Mouse (Mus musculus) megakaryocyte, embryonic 14.5 days (primary cell): ENCODE measurements around the gene Gm20388. TPM values are rescaled to one million over a fixed set of nuclear protein-coding genes. Genes with fewer than 3 reads are reported as not detected.

Source experiments
- H3K27me3 ChIP-seq: replicated peaks from 2 replicates; pipeline ENCODE3; 2012; ENCODE audit warnings: inconsistent platforms
- H3K36me3 ChIP-seq: replicated peaks from 2 replicates; pipeline ENCODE3; 2012; ENCODE audit warnings: low read length, inconsistent platforms, mixed read lengths
- H3K4me1 ChIP-seq: 2 replicates; pipeline ENCODE4 v1.6.1; 2012; ENCODE audit warnings: inconsistent platforms
- H3K4me3 ChIP-seq: replicated peaks from 2 replicates; pipeline ENCODE3; 2012; ENCODE audit warnings: moderate library complexity, mild to moderate bottlenecking, inconsistent platforms
- H3K9me3 ChIP-seq: 2 replicates; pipeline ENCODE4 v1.6.1; 2012; ENCODE audit warnings: inconsistent platforms
- FLI1 ChIP-seq: IDR thresholded peaks from 2 replicates; pipeline ENCODE4 v1.6.1; 2012; ENCODE audit warnings: low read length, inconsistent platforms, mixed read lengths
- GATA1 ChIP-seq: IDR thresholded peaks from 3 replicates; pipeline ENCODE4 v1.6.1; 2012; ENCODE audit warnings: mixed read lengths, low read length, inconsistent platforms, borderline replicate concordance
- polyA plus RNA-seq: library from polyadenylated mRNA; stranded (reverse); fragments of >175 nt; gene quantifications from 2 replicates; pipeline ENCODE4 v1.2.3, GENCODE M21; 2012; ENCODE audit warnings: low replicate concordance; ENCODE audit not compliant: insufficient read depth

Gm20388 gene
- polyA plus RNA-seq, 1 experiment, result 111 TPM

GRCm38 (mm10) chr8:123761266-123761882, 3850.7 kb downstream of the Gm20388 start:
- Histone ChIP-seq H3K4me1 (peaks cover 14% of the 10 kb centered on the region), H3K4me3 (no peak overlapping the region), H3K27me3 (peaks cover 91% of the 10 kb centered on the region), H3K36me3 (no peaks in the 10 kb centered on the region), H3K9me3 (no peaks in the 10 kb centered on the region)
- TF ChIP-seq GATA1, result no peak
- TF ChIP-seq FLI1, result no peak

- Histone ChIP-seq H3K36me3 (no peaks in the 10 kb centered on the region), H3K4me1 (peaks cover 14% of the 10 kb centered on the region), H3K4me3 (no peak overlapping the region), H3K9me3 (no peaks in the 10 kb centered on the region), H3K27me3 (peaks cover 93% of the 10 kb centered on the region)
- TF ChIP-seq FLI1, result no peak
- TF ChIP-seq GATA1, result no peak
These were observed 3851.2 kb downstream of the Gm20388 start for GRCm38 (mm10) chr8:123761883-123762270.

GRCm38 (mm10) chr8:123763355-123763754, 3852.7 kb downstream of the Gm20388 start:
- H3K27me3 ChIP-seq, result peaks cover 92% of the 10 kb centered on the region
- H3K9me3 ChIP-seq, result no peaks in the 10 kb centered on the region
- TF ChIP-seq FLI1 (no peak), GATA1 (no peak)
- peaks cover 16% of the 10 kb centered on the region for H3K4me1 ChIP-seq
- no peak overlapping the region for H3K4me3 ChIP-seq
- H3K36me3 ChIP-seq, result no peaks in the 10 kb centered on the region

- Histone ChIP-seq H3K4me1 (peaks cover 16% of the 10 kb centered on the region), H3K4me3 (no peak overlapping the region), H3K9me3 (no peaks in the 10 kb centered on the region), H3K36me3 (no peaks in the 10 kb centered on the region), H3K27me3 (peaks cover 89% of the 10 kb centered on the region)
- TF ChIP-seq FLI1 (no peak), GATA1 (no peak)
These were observed 3854.0 kb downstream of the Gm20388 start for GRCm38 (mm10) chr8:123764671-123765070.

GRCm38 (mm10) chr8:123766516-123766915, 3855.9 kb downstream of the Gm20388 start:
- Histone ChIP-seq H3K27me3 (peaks cover 79% of the 10 kb centered on the region), H3K4me1 (peaks cover 16% of the 10 kb centered on the region), H3K9me3 (peaks cover 2% of the 10 kb centered on the region), H3K4me3 (no peak overlapping the region), H3K36me3 (no peaks in the 10 kb centered on the region)
- TF ChIP-seq GATA1 (no peak), FLI1 (no peak)

GRCm38 (mm10) chr8:123767874-123768273, 3857.2 kb downstream of the Gm20388 start:
- H3K4me1 ChIP-seq, result peaks cover 15% of the 10 kb centered on the region
- H3K4me3 ChIP-seq, result no peak overlapping the region
- H3K27me3 ChIP-seq, result peaks cover 78% of the 10 kb centered on the region
- peaks cover 9% of the 10 kb centered on the region for H3K9me3 ChIP-seq
- TF ChIP-seq FLI1 (no peak), GATA1 (no peak)
- H3K36me3 ChIP-seq, result no peaks in the 10 kb centered on the region

GRCm38 (mm10) chr8:123768492-123769356, 3858.1 kb downstream of the Gm20388 start:
- peaks cover 9% of the 10 kb centered on the region for H3K9me3 ChIP-seq
- peaks cover 78% of the 10 kb centered on the region for H3K27me3 ChIP-seq
- no peak overlapping the region for H3K4me3 ChIP-seq
- peaks cover 7% of the 10 kb centered on the region for H3K4me1 ChIP-seq
- TF ChIP-seq GATA1 (no peak), FLI1 (no peak)
- no peaks in the 10 kb centered on the region for H3K36me3 ChIP-seq

- no peaks in the 10 kb centered on the region for H3K36me3 ChIP-seq
- no peak overlapping the region for H3K4me3 ChIP-seq
- no peaks in the 10 kb centered on the region for H3K4me1 ChIP-seq
- TF ChIP-seq GATA1 (no peak), FLI1 (no peak)
- H3K27me3 ChIP-seq, result peaks cover 79% of the 10 kb centered on the region
- H3K9me3 ChIP-seq, result peaks cover 20% of the 10 kb centered on the region
These were observed 3862.8 kb downstream of the Gm20388 start for GRCm38 (mm10) chr8:123773468-123773867.

- H3K36me3 ChIP-seq, result no peaks in the 10 kb centered on the region
- H3K27me3 ChIP-seq, result peaks cover 77% of the 10 kb centered on the region
- TF ChIP-seq FLI1 (no peak), GATA1 (no peak)
- H3K4me1 ChIP-seq, result no peaks in the 10 kb centered on the region
- no peak overlapping the region for H3K4me3 ChIP-seq
- H3K9me3 ChIP-seq, result peaks cover 20% of the 10 kb centered on the region
These were observed 3863.8 kb downstream of the Gm20388 start for GRCm38 (mm10) chr8:123774491-123774890.

GRCm38 (mm10) chr8:123777319-123777718, 3866.7 kb downstream of the Gm20388 start:
- Histone ChIP-seq H3K27me3 (peaks cover 83% of the 10 kb centered on the region), H3K4me1 (peaks cover 8% of the 10 kb centered on the region), H3K36me3 (no peaks in the 10 kb centered on the region), H3K9me3 (peaks cover 11% of the 10 kb centered on the region), H3K4me3 (no peak overlapping the region)
- no peak for TF ChIP-seq GATA1
- TF ChIP-seq FLI1, result no peak
